Mouse (Mus musculus): ENCODE measurements at regions not wholly inside any gene's neighbourhood (a gene's known extent, or its start where the extent isn't known, plus 50 kb on each side); places are given as distances from the start of the nearest gene placed in this dataset.

- DNase-seq (ENCODE audit: low spot score) (no peak), ATAC-seq (ENCODE audit: extremely low read depth, insufficient number of reproducible peaks, low FRiP score, poor library complexity, severe bottlenecking) (no peak)
- Histone ChIP-seq H3K4me3 (ENCODE audit: low read depth, low read length) (no peak overlapping the region), H3K4me1 (ENCODE audit: insufficient read depth, low read depth, low read length) (no peaks in the 10 kb centered on the region), H3K27me3 (ENCODE audit: insufficient read depth, low read length) (no peaks in the 10 kb centered on the region), H3K9me3 (replicated peaks) (peaks cover 87% of the 10 kb centered on the region), H3K36me3 (replicated peaks) (no peaks in the 10 kb centered on the region)
- TF ChIP-seq GATA1 (IDR thresholded peaks at IDR 0.05; ENCODE audit: borderline replicate concordance, low read length) (no peak), GATA2 (IDR thresholded peaks at IDR 0.05; ENCODE audit: borderline replicate concordance, low read depth, low read length) (no peak), CTCF (IDR thresholded peaks at IDR 0.05; ENCODE audit: low read depth, low read length) (no peak), TAL1 (conservative IDR thresholded peaks at IDR 0.05; ENCODE audit: low read depth, low read length) (no peak), POLR2AphosphoS5 (IDR thresholded peaks at IDR 0.05; ENCODE audit: insufficient replicate concordance, low read depth, low read length) (no peak)
Observed at GRCm38 (mm10) chr2:179380444-179380705, 61.9 kb upstream of the Cdh4 start.

- no peaks in the 10 kb centered on the region for H3K36me3 ChIP-seq (replicated peaks)
- TF ChIP-seq TAL1 (conservative IDR thresholded peaks at IDR 0.05; ENCODE audit: low read depth, low read length) (no peak), CTCF (IDR thresholded peaks at IDR 0.05; ENCODE audit: low read depth, low read length) (no peak), GATA2 (IDR thresholded peaks at IDR 0.05; ENCODE audit: borderline replicate concordance, low read depth, low read length) (no peak), GATA1 (IDR thresholded peaks at IDR 0.05; ENCODE audit: borderline replicate concordance, low read length) (no peak), POLR2AphosphoS5 (IDR thresholded peaks at IDR 0.05; ENCODE audit: insufficient replicate concordance, low read depth, low read length) (no peak)
- H3K27me3 ChIP-seq (ENCODE audit: insufficient read depth, low read length), result no peaks in the 10 kb centered on the region
- no peak overlapping the region for H3K4me3 ChIP-seq (ENCODE audit: low read depth, low read length)
- DNase-seq (ENCODE audit: low spot score) (no peak), ATAC-seq (ENCODE audit: extremely low read depth, insufficient number of reproducible peaks, low FRiP score, poor library complexity, severe bottlenecking) (no peak)
- H3K4me1 ChIP-seq (ENCODE audit: insufficient read depth, low read depth, low read length), result no peaks in the 10 kb centered on the region
- peaks cover 91% of the 10 kb centered on the region for H3K9me3 ChIP-seq (replicated peaks)
Observed at GRCm38 (mm10) chr2:179381916-179382315, 60.3 kb upstream of the Cdh4 start.

GRCm38 (mm10) chr2:179382594-179382993 lies 59.6 kb upstream of the Cdh4 start:
- H3K9me3 ChIP-seq (replicated peaks), result peaks cover 89% of the 10 kb centered on the region
- DNase-seq (ENCODE audit: low spot score), result no peak
- TF ChIP-seq POLR2AphosphoS5 (IDR thresholded peaks at IDR 0.05; ENCODE audit: insufficient replicate concordance, low read depth, low read length) (no peak), CTCF (IDR thresholded peaks at IDR 0.05; ENCODE audit: low read depth, low read length) (no peak), TAL1 (conservative IDR thresholded peaks at IDR 0.05; ENCODE audit: low read depth, low read length) (no peak), GATA2 (IDR thresholded peaks at IDR 0.05; ENCODE audit: borderline replicate concordance, low read depth, low read length) (no peak), GATA1 (IDR thresholded peaks at IDR 0.05; ENCODE audit: borderline replicate concordance, low read length) (no peak)
- no peaks in the 10 kb centered on the region for H3K27me3 ChIP-seq (ENCODE audit: insufficient read depth, low read length)
- ATAC-seq (ENCODE audit: extremely low read depth, insufficient number of reproducible peaks, low FRiP score, poor library complexity, severe bottlenecking), result no peak
- no peak overlapping the region for H3K4me3 ChIP-seq (ENCODE audit: low read depth, low read length)
- H3K36me3 ChIP-seq (replicated peaks), result no peaks in the 10 kb centered on the region
- no peaks in the 10 kb centered on the region for H3K4me1 ChIP-seq (ENCODE audit: insufficient read depth, low read depth, low read length)

- no peaks in the 10 kb centered on the region for H3K4me1 ChIP-seq (ENCODE audit: insufficient read depth, low read depth, low read length)
- H3K9me3 ChIP-seq (replicated peaks), result peaks cover 86% of the 10 kb centered on the region
- H3K36me3 ChIP-seq (replicated peaks), result no peaks in the 10 kb centered on the region
- TF ChIP-seq TAL1 (conservative IDR thresholded peaks at IDR 0.05; ENCODE audit: low read depth, low read length), result no peak
- no peaks in the 10 kb centered on the region for H3K27me3 ChIP-seq (ENCODE audit: insufficient read depth, low read length)
- no peak for ATAC-seq (ENCODE audit: extremely low read depth, insufficient number of reproducible peaks, low FRiP score, poor library complexity, severe bottlenecking)
- no peak for DNase-seq (ENCODE audit: low spot score)
- H3K4me3 ChIP-seq (ENCODE audit: low read depth, low read length), result no peak overlapping the region
Observed at GRCm38 (mm10) chr2:179386871-179387270, 55.4 kb upstream of the Cdh4 start.

GRCm38 (mm10) chr2:179390486-179390885 lies 51.7 kb upstream of the Cdh4 start:
- peaks cover 83% of the 10 kb centered on the region for H3K9me3 ChIP-seq (replicated peaks)
- ATAC-seq (ENCODE audit: extremely low read depth, insufficient number of reproducible peaks, low FRiP score, poor library complexity, severe bottlenecking) (no peak), DNase-seq (ENCODE audit: low spot score) (no peak)
- TF ChIP-seq GATA2 (IDR thresholded peaks at IDR 0.05; ENCODE audit: borderline replicate concordance, low read depth, low read length), result no peak
- no peak for TF ChIP-seq POLR2AphosphoS5 (IDR thresholded peaks at IDR 0.05; ENCODE audit: insufficient replicate concordance, low read depth, low read length)
- no peak for TF ChIP-seq TAL1 (conservative IDR thresholded peaks at IDR 0.05; ENCODE audit: low read depth, low read length)
- no peak for TF ChIP-seq CTCF (IDR thresholded peaks at IDR 0.05; ENCODE audit: low read depth, low read length)
- TF ChIP-seq GATA1 (IDR thresholded peaks at IDR 0.05; ENCODE audit: borderline replicate concordance, low read length), result no peak
- H3K36me3 ChIP-seq (replicated peaks), result no peaks in the 10 kb centered on the region
- no peak overlapping the region for H3K4me3 ChIP-seq (ENCODE audit: low read depth, low read length)
- H3K27me3 ChIP-seq (ENCODE audit: insufficient read depth, low read length), result no peaks in the 10 kb centered on the region
- no peaks in the 10 kb centered on the region for H3K4me1 ChIP-seq (ENCODE audit: insufficient read depth, low read depth, low read length)

GRCm38 (mm10) chr2:179390924-179391461 lies 51.2 kb upstream of the Cdh4 start:
- H3K4me1 ChIP-seq (ENCODE audit: insufficient read depth, low read depth, low read length), result no peaks in the 10 kb centered on the region
- no peaks in the 10 kb centered on the region for H3K27me3 ChIP-seq (ENCODE audit: insufficient read depth, low read length)
- ATAC-seq (ENCODE audit: extremely low read depth, insufficient number of reproducible peaks, low FRiP score, poor library complexity, severe bottlenecking) (no peak), DNase-seq (ENCODE audit: low spot score) (no peak)
- H3K36me3 ChIP-seq (replicated peaks), result no peaks in the 10 kb centered on the region
- peaks cover 87% of the 10 kb centered on the region for H3K9me3 ChIP-seq (replicated peaks)
- TF ChIP-seq GATA2 (IDR thresholded peaks at IDR 0.05; ENCODE audit: borderline replicate concordance, low read depth, low read length), result no peak
- no peak for TF ChIP-seq TAL1 (conservative IDR thresholded peaks at IDR 0.05; ENCODE audit: low read depth, low read length)
- TF ChIP-seq CTCF (IDR thresholded peaks at IDR 0.05; ENCODE audit: low read depth, low read length), result no peak
- TF ChIP-seq GATA1 (IDR thresholded peaks at IDR 0.05; ENCODE audit: borderline replicate concordance, low read length), result no peak
- no peak for TF ChIP-seq POLR2AphosphoS5 (IDR thresholded peaks at IDR 0.05; ENCODE audit: insufficient replicate concordance, low read depth, low read length)
- H3K4me3 ChIP-seq (ENCODE audit: low read depth, low read length), result no peak overlapping the region
